Mouse (Mus musculus) right cerebral cortex, postnatal 25 days (tissue): ENCODE measurements around the gene Gm15517.

ENCODE experiments used
- DNase-seq: peaks from one replicate; pipeline ENCODE4 v3.0.0; 2022

The Gm15517 gene

GRCm38 (mm10) chr7:44310285-44310877 lies 49.1 kb downstream of the Gm15517 start:
- DNase-seq: no peak

- DNase-seq: peak; percentile 82
Observed at GRCm38 (mm10) chr7:44310878-44311712, 49.8 kb downstream of the Gm15517 start.
